Mouse (Mus musculus): ENCODE measurements around the gene Gpr26.

GRCm38 (mm10) chr7:131992226-131992625, 26.0 kb downstream of the Gpr26 start:
- TF ChIP-seq POLR2A (IDR thresholded peaks at IDR 0.05; ENCODE audit: insufficient read depth, low read depth, low read length) = no peak
- TF ChIP-seq CTCF (IDR thresholded peaks at IDR 0.05; ENCODE audit: insufficient read depth, low read depth, low read length) = no peak

Measured in olfactory bulb, adult 2 months (tissue).